Mouse (Mus musculus): ENCODE measurements around the gene Ppm1f. TPM values are rescaled to one million over a fixed set of nuclear protein-coding genes. Genes with fewer than 3 reads are reported as not detected.
"Not testable (repeated sequence)": the region's sequence is repeated elsewhere in the genome, so short reads cannot be mapped to it uniquely, and the experiment has no call there.

Gene Ppm1f
- 8.2 and 9.9 TPM in 2 replicates for polyA plus RNA-seq (2015; fragmentation: Nextera tagmentation; extraction: Ambion mirVana)

DNA sequence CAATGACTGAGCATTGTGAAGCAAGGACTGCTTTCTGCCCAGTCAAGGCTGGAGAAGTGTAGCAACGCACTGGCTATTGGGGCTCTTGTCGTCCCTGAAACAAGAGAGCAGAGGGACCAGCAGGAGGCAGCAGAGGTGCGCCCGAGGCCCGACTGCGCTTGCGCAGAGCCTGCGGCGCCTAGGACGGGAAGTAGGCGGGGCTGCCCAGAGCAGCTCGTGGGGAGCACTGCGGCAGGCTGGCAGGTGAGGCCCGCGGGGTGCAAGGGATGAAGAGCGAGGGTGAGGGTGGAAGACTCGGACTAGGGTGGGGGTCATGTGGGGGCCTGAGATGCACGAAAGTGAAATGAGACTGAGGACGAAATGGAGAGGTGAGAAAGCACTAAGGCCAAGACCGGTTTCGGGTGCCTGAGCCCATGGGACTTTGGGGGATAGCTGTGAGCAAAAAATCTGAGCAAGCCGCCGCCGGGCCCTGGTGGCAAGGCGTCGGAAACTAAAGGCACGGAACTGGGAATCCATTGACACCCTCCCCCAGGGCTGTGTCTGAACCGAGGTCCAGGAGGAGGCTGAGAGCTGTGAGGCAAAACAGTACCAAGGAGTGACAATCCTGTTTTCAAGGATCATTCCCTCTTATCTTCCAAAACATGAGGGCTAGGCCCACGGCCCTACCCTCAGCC, at the start of gene Ppm1f:
Gene Ppm1f, plus strand, starts transcription at position 88 of the 674 bp plus-strand sequence.
- ATAC-seq (ENCODE audit: low read depth) = peak; percentile 92
- peaks cover 22% of the 10 kb centered on the region for H3K4me1 ChIP-seq (replicated peaks)
- peak within 1 kb of the TSS; percentile 76 for H3K9ac ChIP-seq
- 1% methylated on average over 29 of the region's 29 CpGs for WGBS (ENCODE audit: insufficient replicate concordance)
- H3K36me3 ChIP-seq = peaks cover 25% of the 10 kb centered on the region
- DNase-seq = peak; percentile 92
- peak within 1 kb of the TSS; percentile 59 for H3K27ac ChIP-seq
- H3K4me3 ChIP-seq (replicated peaks) = peak within 1 kb of the TSS; percentile 66
- no peaks in the 10 kb centered on the region for H3K27me3 ChIP-seq
- no peaks in the 10 kb centered on the region for H3K9me3 ChIP-seq (replicated peaks)
- H3K4me2 ChIP-seq = peak within 1 kb of the TSS; percentile 91

DNA sequence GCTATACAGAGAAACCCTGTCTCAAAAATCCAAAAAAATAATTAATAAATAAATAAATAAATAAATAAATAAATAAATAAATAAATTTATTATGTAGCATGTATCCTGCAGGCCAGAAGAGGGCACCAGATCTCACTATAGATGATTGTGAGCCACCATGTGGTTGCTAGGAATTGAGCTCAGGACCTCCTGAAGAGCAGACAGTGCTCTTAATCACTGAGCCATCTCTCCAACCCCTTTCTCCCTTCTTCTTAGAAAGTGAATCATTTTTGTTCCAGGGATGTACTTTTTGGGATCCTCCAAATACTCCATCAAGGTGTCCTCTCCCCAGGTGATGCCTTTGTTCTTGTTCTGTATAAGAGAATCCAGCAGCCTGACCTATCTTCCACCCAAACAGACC, 47.1 kb upstream of the Ppm1f start:
- Histone ChIP-seq H3K4me3 (replicated peaks) (no peak overlapping the region), H3K36me3 (no peaks in the 10 kb centered on the region), H3K9ac (no peak overlapping the region), H3K27ac (no peak overlapping the region), H3K9me3 (replicated peaks) (no peaks in the 10 kb centered on the region), H3K4me2 (no peak overlapping the region), H3K27me3 (no peaks in the 10 kb centered on the region), H3K4me1 (replicated peaks) (peaks cover 6% of the 10 kb centered on the region; the same call in 1 of the 2 replicates)
- no peak for DNase-seq
- ATAC-seq (ENCODE audit: low read depth) = no peak

DNA sequence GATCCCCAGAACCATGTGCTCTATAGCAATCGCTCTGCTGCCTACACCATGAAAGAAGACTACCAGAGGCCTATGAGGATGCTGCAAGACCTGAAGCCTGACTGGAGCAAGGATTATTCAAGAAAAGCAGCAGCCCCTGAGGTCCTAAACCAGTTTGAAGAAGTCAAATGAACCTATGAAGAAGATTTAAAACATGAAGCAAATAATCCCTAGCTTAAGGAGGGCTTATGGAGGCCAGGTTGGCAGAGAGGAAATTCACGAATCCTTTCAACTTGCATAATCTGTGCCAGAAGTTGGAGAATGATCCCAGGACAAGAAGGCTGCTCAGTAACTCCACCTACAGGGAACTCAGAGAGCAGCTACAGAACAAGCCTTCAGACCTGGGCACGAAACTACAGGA, 43.9 kb upstream of the Ppm1f start:
- Histone ChIP-seq H3K4me1 (replicated peaks) (no peaks in the 10 kb centered on the region), H3K27ac (no peak overlapping the region), H3K36me3 (no peaks in the 10 kb centered on the region), H3K4me3 (replicated peaks) (no peak overlapping the region), H3K4me2 (no peak overlapping the region), H3K9ac (no peak overlapping the region), H3K9me3 (replicated peaks) (no peaks in the 10 kb centered on the region), H3K27me3 (no peaks in the 10 kb centered on the region)
- DNase-seq (no peak), ATAC-seq (ENCODE audit: low read depth) (no peak)
- WGBS (ENCODE audit: insufficient replicate concordance) = 53% methylated on average over 3 of the region's 3 CpGs

DNA sequence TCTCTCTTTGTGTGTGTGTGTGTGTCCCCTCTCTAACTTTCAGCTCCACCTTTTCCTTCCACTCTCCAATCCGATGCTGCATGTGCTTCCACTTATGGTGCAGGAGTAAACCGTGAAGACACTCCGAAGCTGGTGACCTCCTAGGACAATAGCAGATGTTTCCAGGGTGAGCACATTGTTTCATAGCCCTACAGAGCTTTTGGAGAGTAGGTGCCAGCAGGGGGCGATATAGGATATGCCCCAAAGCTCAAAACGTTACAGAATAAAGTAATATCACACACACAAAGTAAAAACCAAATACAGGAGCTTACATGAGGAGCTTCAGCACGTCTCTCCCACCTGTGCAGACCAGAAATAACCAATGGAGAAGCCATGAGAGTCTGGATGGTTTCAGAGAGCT, 41.4 kb upstream of the Ppm1f start:
- no peaks in the 10 kb centered on the region for H3K36me3 ChIP-seq
- no peak overlapping the region for H3K4me2 ChIP-seq
- no peaks in the 10 kb centered on the region for H3K27me3 ChIP-seq
- no peak overlapping the region for H3K27ac ChIP-seq
- H3K4me1 ChIP-seq (replicated peaks) = no peaks in the 10 kb centered on the region
- WGBS (ENCODE audit: insufficient replicate concordance) = 8% methylated on average over 6 of the region's 6 CpGs
- H3K9ac ChIP-seq = no peak overlapping the region
- DNase-seq = no peak
- H3K9me3 ChIP-seq (replicated peaks) = no peaks in the 10 kb centered on the region
- no peak overlapping the region for H3K4me3 ChIP-seq (replicated peaks)
- ATAC-seq (ENCODE audit: low read depth) = no peak

DNA sequence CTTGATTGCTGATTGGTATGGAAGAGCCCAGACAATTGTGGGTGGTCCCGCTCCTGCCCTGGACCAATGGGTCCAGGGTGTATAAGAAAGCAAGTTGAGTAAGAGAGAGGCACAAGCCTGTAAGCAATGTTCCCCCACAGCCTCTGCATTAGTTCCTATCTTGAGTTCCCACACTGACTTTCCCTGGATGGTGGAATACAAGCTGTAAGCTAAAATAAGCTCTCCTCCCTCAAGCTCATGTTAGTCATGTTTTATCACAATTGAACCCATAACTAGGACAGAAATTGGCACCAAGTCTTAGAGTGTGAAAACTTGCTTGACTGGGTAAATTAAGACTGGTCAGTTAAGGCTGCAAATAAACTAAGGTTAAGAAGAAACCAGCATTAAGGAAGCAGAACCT, 40.7 kb upstream of the Ppm1f start:
- no peak for ATAC-seq (ENCODE audit: low read depth)
- no peak overlapping the region for H3K27ac ChIP-seq
- 59% methylated on average over 1 of the region's 1 CpGs for WGBS (ENCODE audit: insufficient replicate concordance)
- H3K9ac ChIP-seq = no peak overlapping the region
- no peaks in the 10 kb centered on the region for H3K36me3 ChIP-seq
- H3K4me2 ChIP-seq = no peak overlapping the region
- no peaks in the 10 kb centered on the region for H3K4me1 ChIP-seq (replicated peaks)
- DNase-seq = no peak
- H3K9me3 ChIP-seq (replicated peaks) = no peaks in the 10 kb centered on the region
- no peak overlapping the region for H3K4me3 ChIP-seq (replicated peaks)
- no peaks in the 10 kb centered on the region for H3K27me3 ChIP-seq

DNA sequence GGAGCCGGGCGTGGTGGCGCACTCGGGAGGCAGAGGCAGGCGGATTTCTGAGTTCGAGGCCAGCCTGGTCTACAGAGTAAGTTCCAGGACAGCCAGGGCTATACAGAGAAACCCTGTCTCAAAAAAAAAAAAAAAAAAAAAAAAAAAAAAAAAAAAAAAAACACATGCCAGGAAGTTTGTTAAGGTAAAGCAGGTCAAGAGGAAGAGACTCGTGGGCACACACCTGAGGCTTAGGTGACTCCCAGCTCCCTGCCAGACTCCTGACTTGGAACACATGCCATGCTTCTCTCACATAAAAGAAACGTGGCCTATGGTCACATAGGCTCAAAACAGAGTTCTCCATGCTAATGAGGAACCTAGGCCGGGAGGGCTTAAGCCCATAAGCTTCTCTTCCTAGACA, 40.2 kb upstream of the Ppm1f start:
- H3K27me3 ChIP-seq; H3K27ac ChIP-seq; H3K36me3 ChIP-seq; H3K9ac ChIP-seq; H3K4me3 ChIP-seq (replicated peaks); H3K9me3 ChIP-seq (replicated peaks); H3K4me2 ChIP-seq; H3K4me1 ChIP-seq (replicated peaks); DNase-seq; ATAC-seq (ENCODE audit: low read depth): not testable (repeated sequence)
- 66% methylated on average over 9 of the region's 9 CpGs for WGBS (ENCODE audit: insufficient replicate concordance)

DNA sequence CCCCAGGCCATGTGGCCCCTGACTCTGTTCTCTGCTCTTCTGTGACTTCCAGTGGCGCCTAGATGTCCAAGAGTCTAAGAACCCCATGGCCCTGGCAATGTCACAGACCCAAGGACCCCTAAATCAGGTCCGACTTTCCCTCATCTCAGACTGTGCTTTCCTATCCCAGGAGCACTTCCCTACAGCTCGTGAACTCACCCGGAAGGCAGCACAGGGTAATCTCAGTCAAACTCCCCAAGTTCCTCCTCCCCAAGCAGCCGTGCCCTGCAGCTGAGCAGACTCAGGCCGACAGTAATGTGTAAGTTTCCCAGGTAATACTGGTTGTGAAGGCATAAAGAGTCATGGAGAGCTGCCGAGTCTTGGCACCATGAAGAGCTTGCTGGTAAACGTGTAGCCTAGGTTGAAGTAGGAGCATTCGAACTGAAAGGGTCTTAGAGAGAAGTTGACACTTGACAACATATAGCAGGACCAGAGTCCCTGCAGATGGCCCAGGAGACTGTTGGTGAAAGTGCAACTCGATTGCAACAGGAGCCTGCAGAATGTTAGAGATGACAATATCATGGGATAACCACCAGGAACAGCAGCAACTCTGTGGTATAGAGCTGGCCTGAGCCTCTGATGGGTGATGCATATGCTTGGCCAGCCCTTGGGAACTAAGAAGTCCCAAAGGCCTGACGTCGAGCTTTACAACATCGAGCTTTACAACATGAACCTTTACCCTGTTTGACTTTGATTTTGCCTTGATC, 39.4 kb upstream of the Ppm1f start:
- DNase-seq (no peak), ATAC-seq (ENCODE audit: low read depth) (no peak)
- no peak overlapping the region for H3K4me3 ChIP-seq (replicated peaks)
- 57% methylated on average over 13 of the region's 13 CpGs for WGBS (ENCODE audit: insufficient replicate concordance)
- no peak overlapping the region for H3K27ac ChIP-seq
- H3K27me3 ChIP-seq = no peaks in the 10 kb centered on the region
- no peak overlapping the region for H3K4me2 ChIP-seq
- H3K36me3 ChIP-seq = no peaks in the 10 kb centered on the region
- H3K9ac ChIP-seq = no peak overlapping the region
- H3K4me1 ChIP-seq (replicated peaks) = no peaks in the 10 kb centered on the region
- no peaks in the 10 kb centered on the region for H3K9me3 ChIP-seq (replicated peaks)

DNA sequence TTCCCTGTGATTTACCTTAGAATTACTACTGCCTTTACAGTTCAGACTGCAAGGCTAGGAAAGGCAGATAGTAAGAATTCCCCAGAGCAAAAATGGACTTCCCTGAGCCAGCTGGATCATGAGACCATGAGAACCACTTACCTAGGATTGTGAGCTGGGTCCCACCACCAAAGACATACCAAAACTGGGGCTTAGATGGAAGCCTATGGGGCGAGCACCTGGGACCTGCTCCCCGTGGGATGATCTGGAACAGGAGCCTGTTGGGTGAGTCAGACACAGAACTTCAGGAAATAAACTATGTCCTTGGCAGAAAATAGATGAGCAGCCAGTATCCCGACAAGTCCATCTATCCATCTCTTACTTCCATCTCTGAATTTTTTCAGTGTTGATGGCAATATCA, 34.0 kb upstream of the Ppm1f start:
- H3K27ac ChIP-seq = no peak overlapping the region
- no peaks in the 10 kb centered on the region for H3K9me3 ChIP-seq (replicated peaks)
- H3K9ac ChIP-seq = no peak overlapping the region
- no peak for ATAC-seq (ENCODE audit: low read depth)
- H3K4me1 ChIP-seq (replicated peaks) = no peaks in the 10 kb centered on the region
- H3K4me3 ChIP-seq (replicated peaks) = no peak overlapping the region
- 54% methylated on average over 3 of the region's 3 CpGs for WGBS (ENCODE audit: insufficient replicate concordance)
- DNase-seq = no peak
- no peaks in the 10 kb centered on the region for H3K27me3 ChIP-seq
- H3K4me2 ChIP-seq = no peak overlapping the region
- H3K36me3 ChIP-seq = no peaks in the 10 kb centered on the region

DNA sequence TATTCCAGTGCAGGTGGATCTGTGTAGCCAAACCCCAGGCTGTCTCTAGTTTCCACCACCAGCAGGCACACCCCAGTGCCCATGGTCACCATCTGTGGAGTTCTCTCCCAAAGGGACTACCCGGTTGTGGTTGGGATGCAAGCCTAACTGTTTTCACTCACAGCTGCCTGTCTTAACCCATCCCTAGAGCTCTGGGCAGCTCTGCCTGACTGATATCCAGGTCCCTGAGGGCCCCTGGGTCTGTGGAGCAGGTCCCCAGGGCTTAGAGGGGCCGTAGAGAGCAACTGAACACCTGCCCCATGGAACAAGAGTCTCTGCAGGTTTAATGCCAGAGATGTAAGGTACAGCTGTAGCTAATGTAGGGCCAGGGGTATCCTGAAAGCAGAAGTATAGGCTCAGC, 32.3 kb upstream of the Ppm1f start, which contains the start of gene Igll1:
Gene Igll1, minus strand, starts transcription at position 8 of the 400 bp plus-strand sequence.
- Histone ChIP-seq H3K4me2 (no peak within 1 kb of the TSS), H3K27ac (no peak within 1 kb of the TSS), H3K4me3 (replicated peaks) (no peak within 1 kb of the TSS), H3K36me3 (no peaks in the 10 kb centered on the region), H3K9ac (no peak within 1 kb of the TSS), H3K9me3 (replicated peaks) (no peaks in the 10 kb centered on the region), H3K4me1 (replicated peaks) (no peaks in the 10 kb centered on the region), H3K27me3 (no peaks in the 10 kb centered on the region)
- ATAC-seq (ENCODE audit: low read depth) (no peak), DNase-seq (no peak)
- WGBS (ENCODE audit: insufficient replicate concordance) = 57% methylated on average over 2 of the region's 2 CpGs

DNA sequence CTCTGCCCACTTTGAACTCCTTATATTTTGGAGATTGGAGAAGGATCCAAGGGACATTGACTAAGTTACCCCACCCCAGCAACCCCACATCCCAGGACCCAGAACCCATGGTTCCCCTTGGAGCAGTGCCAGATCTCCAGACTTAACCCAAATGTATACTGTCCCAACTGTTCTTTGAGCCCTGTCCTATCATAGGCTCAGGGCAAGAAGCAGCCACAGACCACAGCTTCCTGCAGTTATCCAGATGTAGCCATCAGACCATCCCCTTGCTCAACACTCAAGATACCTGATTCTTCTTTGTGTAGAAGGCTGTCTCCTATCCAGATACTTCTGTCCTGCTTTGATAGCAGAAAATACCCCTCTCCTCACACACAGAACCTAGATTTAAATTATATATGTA, 31.1 kb upstream of the Ppm1f start:
- Histone ChIP-seq H3K27me3 (no peaks in the 10 kb centered on the region), H3K4me3 (replicated peaks) (no peak overlapping the region), H3K27ac (no peak overlapping the region), H3K4me2 (no peak overlapping the region), H3K9ac (no peak overlapping the region), H3K4me1 (replicated peaks) (no peaks in the 10 kb centered on the region), H3K9me3 (replicated peaks) (no peaks in the 10 kb centered on the region), H3K36me3 (no peaks in the 10 kb centered on the region)
- no peak for ATAC-seq (ENCODE audit: low read depth)
- DNase-seq = no peak

DNA sequence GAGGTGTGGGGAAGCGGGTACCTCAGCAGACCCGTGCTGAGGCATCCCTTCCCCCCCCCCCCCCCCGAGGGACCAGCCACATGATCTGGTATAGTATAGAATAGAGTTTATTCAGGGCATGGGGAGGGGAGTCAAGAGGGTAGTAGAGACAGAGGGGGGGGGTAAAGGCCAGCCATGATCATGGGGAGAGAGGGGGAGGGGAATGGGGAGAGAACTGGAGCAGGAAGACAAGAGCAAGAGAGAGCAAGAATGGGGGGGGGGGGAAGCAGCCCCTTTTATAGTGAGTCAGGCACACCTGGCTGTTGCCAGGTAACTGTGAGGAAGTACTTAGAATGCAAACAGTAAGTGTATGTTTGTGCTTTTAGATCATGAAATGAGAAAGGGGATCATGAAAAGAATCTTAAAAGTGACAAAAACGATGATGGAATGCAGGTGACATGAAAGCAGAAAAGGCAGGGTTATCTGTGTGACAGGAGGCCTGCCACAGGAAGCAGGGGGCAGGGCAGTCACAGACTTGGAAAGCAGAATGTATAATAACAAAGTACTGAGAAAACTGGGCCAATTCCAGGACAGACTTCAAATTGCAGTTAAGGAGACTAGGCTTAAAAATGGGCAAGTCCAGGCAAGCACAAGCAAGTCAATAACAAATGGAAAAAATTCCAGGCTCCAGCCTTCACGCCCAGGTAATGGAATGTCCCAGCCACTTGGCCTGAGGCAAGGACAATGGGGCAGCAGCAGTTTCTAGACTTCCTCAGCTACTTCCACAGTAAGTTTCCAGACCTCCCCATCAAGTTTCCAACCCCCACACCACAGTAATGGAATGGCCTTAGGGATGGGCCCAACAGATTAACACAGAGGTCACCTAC, 30.3 kb upstream of the Ppm1f start:
- 18% methylated on average over 4 of the region's 5 CpGs for WGBS (ENCODE audit: insufficient replicate concordance)
- Histone ChIP-seq H3K9ac (no peak overlapping the region), H3K36me3 (no peaks in the 10 kb centered on the region), H3K27me3 (no peaks in the 10 kb centered on the region), H3K4me3 (replicated peaks) (no peak overlapping the region), H3K27ac (no peak overlapping the region), H3K4me2 (no peak overlapping the region), H3K9me3 (replicated peaks) (no peaks in the 10 kb centered on the region), H3K4me1 (replicated peaks) (no peaks in the 10 kb centered on the region)
- no peak for DNase-seq
- no peak for ATAC-seq (ENCODE audit: low read depth)

All from liver, embryonic 13.5 days (tissue).